Mouse (Mus musculus): ENCODE measurements around the gene Il31. TPM values are rescaled to one million over a fixed set of nuclear protein-coding genes. Genes with fewer than 3 reads are reported as not detected.
A peak's percentile ranks its signal among the peaks of the same experiment; 100 is the strongest.
"Not testable (repeated sequence)": the region's sequence is repeated elsewhere in the genome, so short reads cannot be mapped to it uniquely, and the experiment has no call there.

The Il31 gene
- polyA plus RNA-seq, 1 experiment from 2014 or later: not detected

DNA sequence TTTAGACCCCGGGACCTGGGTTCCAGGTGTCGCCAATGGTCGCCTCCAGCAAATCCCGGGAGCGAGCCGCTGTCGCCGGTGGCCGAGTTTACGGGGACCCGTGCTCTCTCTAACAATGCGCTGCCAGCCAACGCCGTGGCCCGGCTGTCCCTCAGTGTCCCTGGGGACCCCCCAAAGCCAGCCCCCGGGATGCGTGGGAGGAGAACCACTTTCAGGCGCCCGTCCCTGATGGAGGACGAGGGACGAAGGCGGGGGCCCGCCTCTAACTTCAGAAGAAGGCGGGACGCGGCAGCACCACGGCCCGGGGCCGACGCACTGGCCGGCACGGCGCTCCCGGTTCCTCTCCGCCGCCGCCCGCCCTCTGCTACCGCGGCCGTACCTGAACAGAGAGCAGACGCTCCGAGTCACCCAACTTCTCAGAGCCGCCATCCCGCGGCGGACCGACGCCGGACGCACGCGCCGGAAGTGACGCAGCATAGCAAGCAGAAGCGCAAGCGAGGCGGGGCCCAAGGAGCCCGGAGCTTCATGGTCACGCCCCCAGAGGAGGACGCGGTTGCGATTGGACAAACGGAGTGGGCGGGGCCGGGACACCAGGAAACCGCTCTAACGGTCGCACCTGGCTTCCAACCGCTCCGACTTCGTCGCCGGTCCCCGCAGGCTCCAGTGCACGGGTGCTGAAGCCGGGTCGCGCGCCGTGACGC, 34.6 kb upstream of the Il31 start, which contains the start of gene Diablo:
TSS of gene Diablo (minus strand) at position 485 of the 701 bp plus-strand sequence.
- Histone ChIP-seq H3K27me3 (ENCODE audit: control insufficient read depth, insufficient read depth, low read length) (no peaks in the 10 kb centered on the region), H3K4me2 (ENCODE audit: low read length) (peak within 1 kb of the TSS; percentile 71), H3K36me3 (ENCODE audit: control insufficient read depth, insufficient read depth, low read length) (peaks cover 35% of the 10 kb centered on the region), H3K9me3 (ENCODE audit: control insufficient read depth, low read length) (no peaks in the 10 kb centered on the region), H3K4me3 (ENCODE audit: control insufficient read depth in 1 of 2, insufficient read depth in 1 of 2, low read depth in 1 of 2, low read length in 2 of 2) (peak within 1 kb of the TSS; percentile 66 to 90), H3K4me1 (ENCODE audit: control insufficient read depth in 2 of 2, insufficient read depth in 2 of 2, low read length in 2 of 2) (peaks cover 3 to 16% of the 10 kb centered on the region in 2 experiments; a peak in 3 of 4 replicates), H3K27ac (replicated peaks in 1 of 2; ENCODE audit: control insufficient read depth in 1 of 2, insufficient read depth in 1 of 2, low read depth in 2 of 2, low read length in 2 of 2) (peak within 1 kb of the TSS in 1 of 2 experiments; percentile 56; a peak in 1 of 4 replicates), H3K9ac (ENCODE audit: low read length) (peak within 1 kb of the TSS; percentile 86)
- peak; percentile 97 for ATAC-seq (ENCODE audit: insufficient number of reproducible peaks, insufficient read depth, low FRiP score, low read depth)
- under 1% methylated on average over 82 of the region's 82 CpGs for WGBS

DNA sequence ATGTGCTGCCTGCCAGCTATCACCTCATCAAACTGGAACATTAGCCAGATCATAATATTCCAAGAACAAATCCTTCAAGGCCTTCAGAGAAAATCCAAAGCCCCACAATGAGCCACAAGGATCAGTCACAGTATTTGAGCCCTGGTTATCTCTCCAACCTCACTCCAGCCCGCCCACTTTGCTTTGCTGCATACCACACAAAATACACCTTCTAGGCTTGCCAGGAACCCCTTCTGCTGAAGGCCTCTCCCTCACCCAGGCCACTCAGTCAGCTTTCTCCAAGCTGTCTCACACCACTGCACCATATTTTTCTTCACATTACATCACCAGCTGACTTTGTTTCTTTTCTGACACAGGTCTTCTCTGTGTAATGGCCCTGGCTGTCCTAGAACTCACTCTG, 32.9 kb upstream of the Il31 start:
- Histone ChIP-seq H3K27me3 (ENCODE audit: control insufficient read depth, insufficient read depth, low read length) (no peaks in the 10 kb centered on the region), H3K4me2 (ENCODE audit: low read length) (no peak overlapping the region), H3K27ac (replicated peaks in 1 of 2; ENCODE audit: control insufficient read depth in 1 of 2, insufficient read depth in 1 of 2, low read depth in 2 of 2, low read length in 2 of 2) (no peak overlapping the region), H3K36me3 (ENCODE audit: control insufficient read depth, insufficient read depth, low read length) (peaks cover 37% of the 10 kb centered on the region), H3K9ac (ENCODE audit: low read length) (no peak overlapping the region), H3K9me3 (ENCODE audit: control insufficient read depth, low read length) (no peaks in the 10 kb centered on the region), H3K4me1 (ENCODE audit: control insufficient read depth in 2 of 2, insufficient read depth in 2 of 2, low read length in 2 of 2) (peaks cover 3 to 16% of the 10 kb centered on the region in 2 experiments; a peak in 3 of 4 replicates), H3K4me3 (ENCODE audit: control insufficient read depth in 1 of 2, insufficient read depth in 1 of 2, low read depth in 1 of 2, low read length in 2 of 2) (no peak overlapping the region)
- no peak for ATAC-seq (ENCODE audit: insufficient number of reproducible peaks, insufficient read depth, low FRiP score, low read depth)
- 64% methylated on average over 1 of the region's 1 CpGs for WGBS

DNA sequence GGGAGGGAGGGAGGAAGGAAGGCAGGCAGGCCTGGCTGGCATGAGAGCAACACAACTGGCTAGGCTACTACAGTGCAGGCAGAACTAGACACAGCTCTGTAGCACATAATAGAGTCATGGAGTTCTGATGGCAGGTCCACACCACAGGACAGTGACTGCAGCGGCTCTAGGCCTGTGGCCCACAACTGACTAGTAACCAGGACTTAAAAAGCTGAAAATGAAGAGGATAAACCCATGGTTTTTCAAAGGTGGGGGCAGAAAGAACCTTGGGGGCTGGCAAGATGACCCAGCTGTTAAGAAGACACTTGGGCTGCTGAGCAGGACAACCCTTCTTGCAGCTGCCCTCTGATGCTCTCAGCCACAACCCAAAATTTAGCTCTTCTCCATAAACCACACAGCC, 32.3 kb upstream of the Il31 start:
- no peaks in the 10 kb centered on the region for H3K9me3 ChIP-seq (ENCODE audit: control insufficient read depth, low read length)
- peaks cover 3 to 16% of the 10 kb centered on the region in 2 experiments; a peak in 3 of 4 replicates for H3K4me1 ChIP-seq (ENCODE audit: control insufficient read depth in 2 of 2, insufficient read depth in 2 of 2, low read length in 2 of 2)
- 95% methylated on average over 1 of the region's 1 CpGs for WGBS
- no peak overlapping the region for H3K4me3 ChIP-seq (ENCODE audit: control insufficient read depth in 1 of 2, insufficient read depth in 1 of 2, low read depth in 1 of 2, low read length in 2 of 2)
- no peaks in the 10 kb centered on the region for H3K27me3 ChIP-seq (ENCODE audit: control insufficient read depth, insufficient read depth, low read length)
- H3K9ac ChIP-seq (ENCODE audit: low read length): no peak overlapping the region
- ATAC-seq (ENCODE audit: insufficient number of reproducible peaks, insufficient read depth, low FRiP score, low read depth): no peak
- H3K36me3 ChIP-seq (ENCODE audit: control insufficient read depth, insufficient read depth, low read length): peaks cover 40% of the 10 kb centered on the region
- H3K4me2 ChIP-seq (ENCODE audit: low read length): no peak overlapping the region
- H3K27ac ChIP-seq (replicated peaks in 1 of 2; ENCODE audit: control insufficient read depth in 1 of 2, insufficient read depth in 1 of 2, low read depth in 2 of 2, low read length in 2 of 2): no peak overlapping the region

GRCm38 (mm10) chr5:123520666-123521065, 31.4 kb upstream of the Il31 start:
- H3K27me3 ChIP-seq (ENCODE audit: control insufficient read depth, insufficient read depth, low read length): no peaks in the 10 kb centered on the region
- H3K4me3 ChIP-seq (ENCODE audit: control insufficient read depth in 1 of 2, insufficient read depth in 1 of 2, low read depth in 1 of 2, low read length in 2 of 2): no peak overlapping the region
- no peak overlapping the region for H3K4me2 ChIP-seq (ENCODE audit: low read length)
- 89% methylated on average over 9 of the region's 9 CpGs for WGBS
- no peak for ATAC-seq (ENCODE audit: insufficient number of reproducible peaks, insufficient read depth, low FRiP score, low read depth)
- H3K36me3 ChIP-seq (ENCODE audit: control insufficient read depth, insufficient read depth, low read length): peaks cover 46% of the 10 kb centered on the region
- H3K27ac ChIP-seq (replicated peaks in 1 of 2; ENCODE audit: control insufficient read depth in 1 of 2, insufficient read depth in 1 of 2, low read depth in 2 of 2, low read length in 2 of 2): no peak overlapping the region
- H3K9ac ChIP-seq (ENCODE audit: low read length): no peak overlapping the region
- peaks cover 3 to 16% of the 10 kb centered on the region in 2 experiments; a peak in 3 of 4 replicates for H3K4me1 ChIP-seq (ENCODE audit: control insufficient read depth in 2 of 2, insufficient read depth in 2 of 2, low read length in 2 of 2)
- H3K9me3 ChIP-seq (ENCODE audit: control insufficient read depth, low read length): no peaks in the 10 kb centered on the region

DNA sequence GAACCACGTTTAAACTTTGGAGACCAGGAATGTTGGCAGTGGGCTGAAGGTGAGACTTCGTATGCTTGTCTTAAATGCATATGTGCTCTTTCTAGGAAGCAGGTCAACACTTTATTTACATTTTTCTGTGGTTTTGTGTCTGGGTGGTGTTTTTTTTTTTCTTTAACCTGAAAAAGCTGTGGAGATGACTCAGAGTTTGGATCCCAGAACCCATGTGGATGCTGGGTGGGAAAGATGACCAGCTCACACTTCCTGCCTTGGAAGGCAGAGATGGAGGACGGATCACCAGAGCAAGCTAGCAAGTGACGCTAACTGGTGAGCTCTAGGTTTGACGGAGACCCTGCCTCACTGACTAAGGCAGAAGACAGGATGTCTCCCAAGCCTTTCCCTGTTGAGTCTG, 25.6 kb upstream of the Il31 start:
- Histone ChIP-seq H3K9ac (ENCODE audit: low read length) (no peak overlapping the region), H3K4me3 (ENCODE audit: control insufficient read depth in 1 of 2, insufficient read depth in 1 of 2, low read depth in 1 of 2, low read length in 2 of 2) (no peak overlapping the region), H3K4me2 (ENCODE audit: low read length) (no peak overlapping the region), H3K36me3 (ENCODE audit: control insufficient read depth, insufficient read depth, low read length) (peaks cover 76% of the 10 kb centered on the region), H3K27me3 (ENCODE audit: control insufficient read depth, insufficient read depth, low read length) (no peaks in the 10 kb centered on the region), H3K4me1 (ENCODE audit: control insufficient read depth in 2 of 2, insufficient read depth in 2 of 2, low read length in 2 of 2) (no peaks in the 10 kb centered on the region), H3K27ac (replicated peaks in 1 of 2; ENCODE audit: control insufficient read depth in 1 of 2, insufficient read depth in 1 of 2, low read depth in 2 of 2, low read length in 2 of 2) (no peak overlapping the region), H3K9me3 (ENCODE audit: control insufficient read depth, low read length) (no peaks in the 10 kb centered on the region)
- 89% methylated on average over 5 of the region's 5 CpGs for WGBS
- no peak for ATAC-seq (ENCODE audit: insufficient number of reproducible peaks, insufficient read depth, low FRiP score, low read depth)

- Histone ChIP-seq H3K4me2 (ENCODE audit: low read length) (no peak overlapping the region), H3K27me3 (ENCODE audit: control insufficient read depth, insufficient read depth, low read length) (peaks cover 9% of the 10 kb centered on the region), H3K9me3 (ENCODE audit: control insufficient read depth, low read length) (no peaks in the 10 kb centered on the region), H3K9ac (ENCODE audit: low read length) (no peak overlapping the region), H3K4me1 (ENCODE audit: control insufficient read depth in 2 of 2, insufficient read depth in 2 of 2, low read length in 2 of 2) (no peaks in the 10 kb centered on the region; a peak in 1 of 4 replicates), H3K36me3 (ENCODE audit: control insufficient read depth, insufficient read depth, low read length) (peaks cover 49% of the 10 kb centered on the region), H3K27ac (replicated peaks in 1 of 2; ENCODE audit: control insufficient read depth in 1 of 2, insufficient read depth in 1 of 2, low read depth in 2 of 2, low read length in 2 of 2) (no peak overlapping the region), H3K4me3 (ENCODE audit: control insufficient read depth in 1 of 2, insufficient read depth in 1 of 2, low read depth in 1 of 2, low read length in 2 of 2) (no peak overlapping the region)
- 65% methylated on average over 3 of the region's 3 CpGs for WGBS
- ATAC-seq (ENCODE audit: insufficient number of reproducible peaks, insufficient read depth, low FRiP score, low read depth): no peak
Measured at GRCm38 (mm10) chr5:123512102-123512501, 22.8 kb upstream of the Il31 start.

DNA sequence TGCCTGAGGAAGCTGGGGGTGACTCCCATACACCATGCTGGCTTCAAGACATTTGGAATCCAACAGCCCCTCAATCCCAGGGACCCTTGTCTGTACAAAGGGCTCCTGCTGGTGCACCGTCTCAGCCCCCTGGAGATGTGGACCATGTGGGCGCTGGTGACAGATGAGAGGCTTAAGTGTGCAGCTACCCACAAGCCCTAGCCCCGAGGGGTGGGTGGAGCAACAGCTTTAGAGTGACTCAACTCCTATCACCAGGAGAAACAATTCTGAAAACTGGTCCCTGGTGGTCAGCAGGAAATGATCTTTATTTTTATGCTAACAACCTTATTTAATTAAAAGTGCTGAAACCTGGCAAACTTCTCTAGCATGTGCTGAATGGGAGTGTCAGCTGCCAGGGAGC, 22.1 kb upstream of the Il31 start:
- H3K9me3 ChIP-seq (ENCODE audit: control insufficient read depth, low read length); H3K9ac ChIP-seq (ENCODE audit: low read length); ATAC-seq (ENCODE audit: insufficient number of reproducible peaks, insufficient read depth, low FRiP score, low read depth); H3K4me1 ChIP-seq (ENCODE audit: control insufficient read depth in 2 of 2, insufficient read depth in 2 of 2, low read length in 2 of 2); H3K4me3 ChIP-seq (ENCODE audit: control insufficient read depth in 1 of 2, insufficient read depth in 1 of 2, low read depth in 1 of 2, low read length in 2 of 2); H3K4me2 ChIP-seq (ENCODE audit: low read length); H3K27ac ChIP-seq (replicated peaks in 1 of 2; ENCODE audit: control insufficient read depth in 1 of 2, insufficient read depth in 1 of 2, low read depth in 2 of 2, low read length in 2 of 2): not testable (repeated sequence)
- Histone ChIP-seq H3K36me3 (ENCODE audit: control insufficient read depth, insufficient read depth, low read length) (peaks cover 42% of the 10 kb centered on the region), H3K27me3 (ENCODE audit: control insufficient read depth, insufficient read depth, low read length) (peaks cover 13% of the 10 kb centered on the region)
- WGBS: 68% methylated on average over 3 of the region's 3 CpGs

DNA sequence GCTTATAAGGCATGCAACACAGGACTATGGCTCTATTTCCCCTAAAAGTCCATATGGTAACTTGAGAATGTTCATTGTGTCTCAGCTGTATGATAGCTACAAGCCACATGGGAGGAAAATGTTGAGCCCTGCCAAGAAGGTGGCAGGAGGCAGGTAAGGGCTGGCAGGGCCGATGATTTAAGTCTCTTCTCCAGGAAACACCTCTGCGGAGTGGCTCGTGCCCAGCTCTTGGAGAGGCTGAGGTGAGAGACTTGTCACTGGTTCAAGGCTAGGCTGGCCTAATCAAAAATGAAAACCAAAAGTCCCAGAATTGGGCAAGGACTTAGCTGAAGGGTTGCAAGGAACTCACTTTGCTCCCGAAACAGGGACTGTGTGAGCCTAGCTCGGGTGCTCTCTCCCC, 20.9 kb upstream of the Il31 start, which contains the start of gene B3gnt4:
TSS of gene B3gnt4 (plus strand) at position 301 of the 400 bp plus-strand sequence.
- H3K9me3 ChIP-seq (ENCODE audit: control insufficient read depth, low read length): no peaks in the 10 kb centered on the region
- ATAC-seq (ENCODE audit: insufficient number of reproducible peaks, insufficient read depth, low FRiP score, low read depth): no peak
- no peak within 1 kb of the TSS for H3K4me3 ChIP-seq (ENCODE audit: control insufficient read depth in 1 of 2, insufficient read depth in 1 of 2, low read depth in 1 of 2, low read length in 2 of 2)
- H3K9ac ChIP-seq (ENCODE audit: low read length): no peak within 1 kb of the TSS
- H3K4me1 ChIP-seq (ENCODE audit: control insufficient read depth in 2 of 2, insufficient read depth in 2 of 2, low read length in 2 of 2): no peaks in the 10 kb centered on the region; a peak in 1 of 4 replicates
- H3K27me3 ChIP-seq (ENCODE audit: control insufficient read depth, insufficient read depth, low read length): peaks cover 17% of the 10 kb centered on the region
- no peak within 1 kb of the TSS for H3K27ac ChIP-seq (replicated peaks in 1 of 2; ENCODE audit: control insufficient read depth in 1 of 2, insufficient read depth in 1 of 2, low read depth in 2 of 2, low read length in 2 of 2)
- WGBS: 88% methylated on average over 5 of the region's 5 CpGs
- H3K36me3 ChIP-seq (ENCODE audit: control insufficient read depth, insufficient read depth, low read length): peaks cover 30% of the 10 kb centered on the region
- no peak within 1 kb of the TSS for H3K4me2 ChIP-seq (ENCODE audit: low read length)

Data from heart, embryonic 14.5 days (tissue).